Mouse (Mus musculus): ENCODE measurements around the gene Psmd9.

GRCm38 (mm10) chr5:123181536-123181935, 12.3 kb downstream of the Psmd9 start:
- TF ChIP-seq CTCF (IDR thresholded peaks at IDR 0.05; ENCODE audit: low read depth, low read length) (no peak), POLR2AphosphoS5 (IDR thresholded peaks at IDR 0.05; ENCODE audit: insufficient replicate concordance, low read depth, low read length) (no peak), TAL1 (conservative IDR thresholded peaks at IDR 0.05; ENCODE audit: low read depth, low read length) (no peak)
